In genomic region chr8:23553565-23554473, GRCm38 (mm10) we compare ENCODE assay signal across 20 mouse cellular contexts.
DNase-seq lines count a peak whose midpoint lies in the region; ATAC-seq and TF ChIP-seq lines count a peak whose summit lies in the region.
"Had no signal": no experiment of that assay in that cellular context is flagged by ENCODE, and none has a peak within 500 bp of the region (broad histone marks: within the 10 kb centered on the region; RNA-seq: fewer than 3 reads in every experiment).

No protein-coding gene starts in this region.

- no peak for TF ChIP-seq CTCF in lung, adult 2 months (IDR thresholded peaks at IDR 0.05; ENCODE audit: insufficient read depth, low read length)

- peak overlapping the region; percentile 35 for H3K27ac ChIP-seq in stomach, embryonic 16.5 days (ENCODE audit: low read length)
- H3K27ac ChIP-seq: embryonic facial prominence, embryonic 12.5 days; hindbrain, embryonic 10.5 days; hindbrain, postnatal 0 days; limb, embryonic 12.5 days; liver, embryonic 12.5 days; lung, embryonic 15.5 days had no signal

- no peak overlapping the region for H3K9ac ChIP-seq in stomach, embryonic 16.5 days (ENCODE audit: low read length)
- H3K9ac ChIP-seq: embryonic facial prominence, embryonic 12.5 days; limb, embryonic 12.5 days; liver, embryonic 12.5 days; lung, embryonic 15.5 days had no signal

- peak; percentile 69; the same call in 1 of the 2 replicates for ATAC-seq in stomach, embryonic 16.5 days (ENCODE audit: insufficient read depth, low FRiP score)
- ATAC-seq: hindbrain, postnatal 0 days; intestine, postnatal 0 days; liver, embryonic 12.5 days had no signal

- no peaks in the 10 kb centered on the region for H3K9me3 ChIP-seq in stomach, embryonic 16.5 days (replicated peaks; ENCODE audit: control insufficient read depth, low read length)
- H3K9me3 ChIP-seq: embryonic facial prominence, embryonic 12.5 days; hindbrain, embryonic 10.5 days; limb, embryonic 12.5 days; liver, embryonic 12.5 days; lung, embryonic 15.5 days had no signal

- H3K4me2 ChIP-seq in stomach, embryonic 16.5 days (ENCODE audit: low read depth, low read length): no peak overlapping the region
- H3K4me2 ChIP-seq: embryonic facial prominence, embryonic 12.5 days; limb, embryonic 12.5 days; liver, embryonic 12.5 days; lung, embryonic 15.5 days had no signal

- TF ChIP-seq POLR2A in lung, adult 2 months (IDR thresholded peaks at IDR 0.05; ENCODE audit: borderline replicate concordance, extremely low read depth, low read depth, low read length): no peak

- H3K4me1 ChIP-seq in lung, adult 2 months (ENCODE audit: control insufficient read depth, insufficient read depth, low read length): no peaks in the 10 kb centered on the region
- H3K4me1 ChIP-seq in stomach, embryonic 16.5 days (ENCODE audit: control insufficient read depth, insufficient read depth, low read length): no peaks in the 10 kb centered on the region
- H3K4me1 ChIP-seq: embryonic facial prominence, embryonic 12.5 days; limb, embryonic 12.5 days; liver, embryonic 12.5 days; lung, embryonic 15.5 days had no signal

- no peaks in the 10 kb centered on the region for H3K36me3 ChIP-seq in stomach, embryonic 16.5 days (ENCODE audit: control insufficient read depth, insufficient read depth, low read length)
- H3K36me3 ChIP-seq: embryonic facial prominence, embryonic 12.5 days; G1E; hindbrain, embryonic 10.5 days; limb, embryonic 12.5 days; liver, embryonic 12.5 days; lung, embryonic 15.5 days had no signal

- DNase-seq in lung, postnatal 25 days (ENCODE audit: low spot score): peak; percentile 1
- no peak for DNase-seq in lung, adult 2 months
- peak; percentile 16 for DNase-seq in urinary bladder, postnatal 14 days (ENCODE audit: low spot score)
- DNase-seq in urinary bladder, postnatal 4 days (ENCODE audit: low spot score in 2 of 2): no peak
- DNase-seq in ZHBTc4 (ENCODE audit: low read depth, low spot score): peak; percentile 84
- no peak for DNase-seq in thymus, postnatal 4 days
- DNase-seq in neural tube, embryonic 10.5 days (ENCODE audit: extremely low spot score, low spot score): no peak
- DNase-seq: cerebellum, adult 8-10 months; gastrocnemius, postnatal 25 days; retina, postnatal 1 day; thymus, adult 2 months had no signal

- 74% methylated on average over 11 of the region's 12 CpGs for WGBS in lung, adult 2 months
- WGBS in stomach, embryonic 16.5 days: 59% methylated on average over 11 of the region's 12 CpGs

- H3K27me3 ChIP-seq in stomach, embryonic 16.5 days (ENCODE audit: control insufficient read depth, insufficient read depth, low read length): no peaks in the 10 kb centered on the region
- H3K27me3 ChIP-seq: embryonic facial prominence, embryonic 12.5 days; limb, embryonic 12.5 days; liver, embryonic 12.5 days; lung, embryonic 15.5 days had no signal

- H3K4me3 ChIP-seq in lung, adult 2 months (replicated peaks; ENCODE audit: extremely low read depth, low read depth, low read length): no peak overlapping the region
- H3K4me3 ChIP-seq in stomach, embryonic 16.5 days (replicated peaks; ENCODE audit: low read length): no peak overlapping the region
- H3K4me3 ChIP-seq: embryonic facial prominence, embryonic 12.5 days; hindbrain, embryonic 10.5 days; limb, embryonic 12.5 days; liver, embryonic 12.5 days; lung, embryonic 15.5 days had no signal

Comparison
In these comparisons a context has a peak if more than half of its experiments do, and no peak if none do; other contexts are left out.
1. DNase-seq: peak in lung, postnatal 25 days (single experiment), urinary bladder, postnatal 14 days (single experiment) and ZHBTc4 (single experiment); none in lung, adult 2 months (single experiment), urinary bladder, postnatal 4 days (0 of 2), thymus, postnatal 4 days (single experiment) and neural tube, embryonic 10.5 days (single experiment).